Comparison of ENCODE assay signal across 8 mouse cellular contexts in genomic region chr13:19394798-19395687, GRCm38 (mm10). TPM values are rescaled to one million over a fixed set of nuclear protein-coding genes. Genes with fewer than 3 reads are reported as not detected.
DNase-seq lines count a peak whose midpoint lies in the region; ATAC-seq and TF ChIP-seq lines count a peak whose summit lies in the region.

No protein-coding gene starts in this region.

- WGBS in kidney, postnatal 0 days, result under 1% methylated on average over 25 of the region's 25 CpGs
- 1% methylated on average over 25 of the region's 25 CpGs for WGBS in hindbrain, postnatal 0 days

- H3K4me2 ChIP-seq in kidney, postnatal 0 days (ENCODE audit: low read length), result peak overlapping the region; percentile 69
- peak overlapping the region; percentile 56 for H3K4me2 ChIP-seq in hindbrain, postnatal 0 days (ENCODE audit: low read depth, low read length)

- H3K9ac ChIP-seq in kidney, postnatal 0 days (ENCODE audit: low read depth, low read length), result peak overlapping the region; percentile 81
- H3K9ac ChIP-seq in hindbrain, postnatal 0 days (replicated peaks; ENCODE audit: low read length), result peak overlapping the region; percentile 96

- TF ChIP-seq CTCF in kidney, postnatal 0 days (IDR thresholded peaks at IDR 0.05; ENCODE audit: low read depth), result no peak
- TF ChIP-seq CTCF in hindbrain, postnatal 0 days (IDR thresholded peaks at IDR 0.05; ENCODE audit: low read depth), result no peak

- no peaks in the 10 kb centered on the region for H3K9me3 ChIP-seq in kidney, postnatal 0 days (replicated peaks; ENCODE audit: low read length)
- H3K9me3 ChIP-seq in hindbrain, postnatal 0 days (ENCODE audit: low read length), result no peaks in the 10 kb centered on the region

- DNase-seq in kidney, postnatal 0 days (ENCODE audit: low spot score), result peak; percentile 38
- DNase-seq in kidney, postnatal 36 days, result no peak
- DNase-seq in hindbrain, postnatal 0 days (ENCODE audit: low spot score), result no peak
- DNase-seq in frontal cortex, adult 2 months (ENCODE audit: extremely low spot score in 1 of 2, low spot score in 1 of 2), result no peak
- DNase-seq in left cerebral cortex, postnatal 36 days (ENCODE audit: low spot score in 2 of 2), result no peak
- DNase-seq in gastrocnemius, postnatal 4 days (ENCODE audit: low spot score in 2 of 2), result no peak

- H3K27me3 ChIP-seq in kidney, postnatal 0 days (ENCODE audit: insufficient read depth, low read length), result no peaks in the 10 kb centered on the region
- H3K27me3 ChIP-seq in hindbrain, postnatal 0 days (ENCODE audit: insufficient read depth, low read length), result no peaks in the 10 kb centered on the region

- H3K4me3 ChIP-seq in kidney, postnatal 0 days (replicated peaks; ENCODE audit: low read depth, low read length), result peak overlapping the region; percentile 81
- peak overlapping the region; percentile 89 for H3K4me3 ChIP-seq in brown adipose tissue, adult 24 weeks (ENCODE audit: insufficient read depth, low read depth, low read length)
- peak overlapping the region; percentile 95 for H3K4me3 ChIP-seq in hindbrain, postnatal 0 days (ENCODE audit: low read length)

- no peaks in the 10 kb centered on the region for H3K36me3 ChIP-seq in kidney, postnatal 0 days (ENCODE audit: insufficient read depth, low read length)
- no peaks in the 10 kb centered on the region for H3K36me3 ChIP-seq in hindbrain, postnatal 0 days (ENCODE audit: insufficient read depth, low read length)

- ATAC-seq in kidney, postnatal 0 days (replicated peaks; ENCODE audit: low FRiP score, low read depth), result peak; percentile 82; the same call in 1 of the 2 replicates
- peak; percentile 86 for ATAC-seq in hindbrain, postnatal 0 days
- ATAC-seq in monocyte, adult 5-6 weeks (replicated peaks; ENCODE audit: insufficient number of reproducible peaks, low FRiP score, low TSS enrichment, poor library complexity, severe bottlenecking), result peak; percentile 4; the same call in 1 of the 2 replicates

- intact Hi-C loops in left cerebral cortex, postnatal 36 days (cut with DNase I), result no loop called here

- 0 out of 2 replicates have a peak, but pooled peaks cover 7% of the 10 kb centered on the region for H3K4me1 ChIP-seq in kidney, postnatal 0 days (replicated peaks; ENCODE audit: insufficient read depth, low read length)
- peaks cover 1% of the 10 kb centered on the region for H3K4me1 ChIP-seq in brown adipose tissue, adult 24 weeks (ENCODE audit: control insufficient read depth, insufficient read depth, insufficient read length, low read length)
- peaks cover 14% of the 10 kb centered on the region for H3K4me1 ChIP-seq in hindbrain, postnatal 0 days (ENCODE audit: insufficient read depth, low read length)

- H3K27ac ChIP-seq in kidney, postnatal 0 days, result peak overlapping the region; percentile 60
- peak overlapping the region; percentile 50 for H3K27ac ChIP-seq in brown adipose tissue, adult 24 weeks (replicated peaks; ENCODE audit: low read depth, low read length)
- H3K27ac ChIP-seq in hindbrain, postnatal 0 days, result peak overlapping the region; percentile 95

RNA-seq across cellular contexts. Expression of gene Stard3nl, which starts 0.6 kb away (rescaled TPM):
- polyA plus RNA-seq in kidney, postnatal 0 days (2015; fragmentation: Nextera tagmentation; extraction: Ambion mirVana), result 87.8 and 91.9 TPM in 2 replicates
- 17.2 and 23.4 TPM in 2 replicates for polyA plus RNA-seq in brown adipose tissue, adult 24 weeks (2012; ENCODE audit: insufficient read depth, insufficient read length, missing spikeins)
- total RNA-seq in hindbrain, postnatal 0 days (2014; rRNA removed), result 62.1 and 69.5 TPM in 2 replicates
- 191 and 199 TPM in 2 replicates for polyA plus RNA-seq in hindbrain, postnatal 0 days (2015; fragmentation: Nextera tagmentation; extraction: Ambion mirVana)
- total RNA-seq in monocyte, adult 5-6 weeks (2017), result 37.5 to 79.8 TPM (median 45.4 TPM) in 3 replicates
- 85.3 and 89.5 TPM in 2 replicates for polyA plus RNA-seq in frontal cortex, adult 2 months (2012; rRNA removed)
- total RNA-seq in left cerebral cortex, postnatal 36 days (2021), result 10 to 100 TPM; 58.6 to 64.1 TPM
- total RNA-seq in gastrocnemius, postnatal 4 days (2021), result 10 to 100 TPM; 22.2 to 25.0 TPM

Comparison
In these comparisons a context has a peak if more than half of its experiments do, and no peak if none do; other contexts are left out.
1. ATAC-seq: peak in every context shown above with its lines; median percentile 86 in hindbrain, postnatal 0 days; 82 in kidney, postnatal 0 days; 4 in monocyte, adult 5-6 weeks.